Mouse (Mus musculus) spleen, adult 2 months (tissue): ENCODE data around the gene Kif13a. TPM values are rescaled to one million over a fixed set of nuclear protein-coding genes. Genes with fewer than 3 reads are reported as not detected.
A peak's percentile ranks its signal among the peaks of the same experiment; 100 is the strongest.

Experiments
- DNase-seq, 2 experiments: peaks; one replicate each; pipeline versions ENCODE4 v3.0.0 to v3.0.0-alpha.2; 2012 to 2021; ENCODE audit warnings: low spot score in 2 of 2, low read depth in 1 of 2
- H3K27ac ChIP-seq: fragments of 200-500 bp; 2 replicates; pipeline ENCODE4 v1.5.1; 2012; ENCODE audit warnings: low read length, inconsistent platforms; ENCODE audit not compliant: insufficient read depth
- H3K27me3 ChIP-seq: fragments of 200-500 bp; 2 replicates; pipeline ENCODE4 v1.6.1; 2012; ENCODE audit warnings: mild to moderate bottlenecking, moderate library complexity, low read length, inconsistent platforms; ENCODE audit not compliant: control insufficient read depth, insufficient read depth
- H3K36me3 ChIP-seq: fragments of 200-500 bp; 2 replicates; pipeline ENCODE4 v1.6.1; 2012; ENCODE audit warnings: mild to moderate bottlenecking, low read length, inconsistent platforms; ENCODE audit not compliant: control insufficient read depth, insufficient read depth
- H3K4me1 ChIP-seq: fragments of 200-500 bp; 2 replicates; pipeline ENCODE4 v1.6.1; 2011; ENCODE audit warnings: inconsistent platforms; ENCODE audit not compliant: control insufficient read depth, insufficient read depth, insufficient read length
- H3K4me3 ChIP-seq: fragments of 200-500 bp; 2 replicates; pipeline ENCODE4 v1.5.1; 2011; ENCODE audit warnings: mild to moderate bottlenecking, inconsistent platforms; ENCODE audit not compliant: insufficient read depth, insufficient read length; ENCODE audit errors: extremely low read depth
- CTCF ChIP-seq: fragments of 200-500 bp; IDR thresholded peaks from 2 replicates; pipeline ENCODE4 v1.5.1; 2011; ENCODE audit warnings: mild to moderate bottlenecking, inconsistent platforms; ENCODE audit not compliant: insufficient read depth, insufficient read length, insufficient replicate concordance; ENCODE audit errors: extremely low read depth
- POLR2A ChIP-seq: fragments of 200-500 bp; IDR thresholded peaks from 2 replicates; pipeline ENCODE4 v1.6.1; 2011; ENCODE audit warnings: low read depth, low read length, inconsistent platforms
- WGBS: fragments of 180-500 bp; shearing (Covaris S2); methylation state at CpG from one replicate; pipeline ENCODE4 v1.1.7; 2018; 5-methylcytosine and 5-hydroxymethylcytosine counted together
- polyA plus RNA-seq: library from polyadenylated mRNA; depleted of rRNA; stranded (reverse); fragments of >200 nt; gene quantifications from 2 replicates; pipeline ENCODE4 v1.2.3, GENCODE M21; 2012

The Kif13a gene
- polyA plus RNA-seq, 1 experiment, result 5.6 TPM

DNA sequence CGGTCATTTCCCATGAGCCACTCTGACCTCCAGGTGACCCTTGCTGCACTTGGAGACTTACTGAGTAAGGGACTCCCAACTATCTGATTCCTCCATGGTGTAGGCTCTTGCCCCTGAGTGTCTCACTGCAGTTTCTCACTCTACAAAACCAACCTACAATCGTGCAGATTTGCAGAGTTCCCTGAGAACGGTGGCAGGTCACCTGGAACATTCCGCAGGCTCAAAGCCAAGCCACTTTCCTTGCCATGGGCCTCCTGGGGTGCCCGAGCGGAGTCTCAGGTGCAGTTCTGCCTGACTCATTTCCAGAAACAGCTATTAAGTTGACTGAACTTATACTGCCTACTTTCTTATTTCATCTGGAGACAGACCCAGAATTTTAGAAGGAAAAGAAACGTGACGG is 141.2 kb downstream of the Kif13a start:
- Histone ChIP-seq H3K4me3 (no peak overlapping the region), H3K36me3 (no peaks in the 10 kb centered on the region; the same call in 1 of the 2 replicates), H3K27me3 (no peaks in the 10 kb centered on the region), H3K4me1 (no peaks in the 10 kb centered on the region), H3K27ac (no peak overlapping the region)
- 92% methylated on average over 8 of the region's 8 CpGs for WGBS
- no peak for DNase-seq
- TF ChIP-seq CTCF (no peak), POLR2A (no peak)

DNA sequence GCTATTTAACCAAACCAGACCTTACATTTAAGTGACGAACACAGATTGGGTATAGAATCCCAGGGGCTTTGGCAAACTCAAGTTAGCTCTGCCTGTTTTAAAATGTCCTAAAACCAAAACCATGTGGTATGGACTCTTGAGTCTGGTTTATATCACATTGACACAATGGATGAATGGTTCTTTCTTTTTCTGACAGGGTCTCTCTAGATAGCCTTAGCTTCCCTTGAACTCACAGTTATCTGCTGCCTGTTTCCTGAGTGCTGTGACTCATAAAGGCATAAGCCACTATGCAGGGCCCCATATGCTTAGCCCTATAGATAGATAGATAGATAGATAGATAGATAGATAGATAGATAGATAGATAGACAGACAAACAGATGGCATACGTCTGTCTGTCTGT is 142.8 kb downstream of the Kif13a start:
- Histone ChIP-seq H3K27me3 (no peaks in the 10 kb centered on the region), H3K4me1 (no peaks in the 10 kb centered on the region), H3K36me3 (no peaks in the 10 kb centered on the region; the same call in 1 of the 2 replicates), H3K27ac (no peak overlapping the region), H3K4me3 (no peak overlapping the region)
- no peak for TF ChIP-seq CTCF
- TF ChIP-seq POLR2A, result no peak
- WGBS, result 83% methylated on average over 2 of the region's 2 CpGs
- DNase-seq, result no peak

DNA sequence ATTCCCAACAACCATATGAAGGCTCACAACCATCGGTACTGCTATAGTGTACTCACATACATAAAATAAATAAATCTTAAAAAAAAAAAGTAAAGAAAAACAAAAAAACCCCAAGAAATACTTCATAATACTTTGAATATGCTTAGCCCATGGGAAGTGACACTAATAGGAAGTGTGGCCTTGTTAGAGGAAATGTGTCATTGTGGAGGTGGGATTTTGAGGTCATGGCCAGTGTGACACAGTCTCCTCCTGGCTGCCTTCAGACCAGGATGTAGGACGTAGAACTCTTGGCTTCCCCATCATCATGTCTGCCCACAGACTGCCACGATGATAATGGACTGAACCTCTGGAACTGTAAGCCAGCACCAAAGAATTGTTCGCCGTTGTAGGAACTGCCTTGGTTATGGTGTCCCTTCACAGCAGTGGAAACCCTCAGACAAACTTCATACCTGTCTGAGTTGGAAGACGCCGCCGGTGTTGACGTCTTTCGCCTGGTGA is 143.6 kb downstream of the Kif13a start:
- H3K36me3 ChIP-seq, result no peaks in the 10 kb centered on the region; the same call in 1 of the 2 replicates
- no peak overlapping the region for H3K27ac ChIP-seq
- no peak overlapping the region for H3K4me3 ChIP-seq
- H3K4me1 ChIP-seq, result no peaks in the 10 kb centered on the region
- TF ChIP-seq POLR2A, result no peak
- TF ChIP-seq CTCF, result no peak
- WGBS, result 94% methylated on average over 10 of the region's 10 CpGs
- no peak for DNase-seq
- H3K27me3 ChIP-seq, result no peaks in the 10 kb centered on the region

DNA sequence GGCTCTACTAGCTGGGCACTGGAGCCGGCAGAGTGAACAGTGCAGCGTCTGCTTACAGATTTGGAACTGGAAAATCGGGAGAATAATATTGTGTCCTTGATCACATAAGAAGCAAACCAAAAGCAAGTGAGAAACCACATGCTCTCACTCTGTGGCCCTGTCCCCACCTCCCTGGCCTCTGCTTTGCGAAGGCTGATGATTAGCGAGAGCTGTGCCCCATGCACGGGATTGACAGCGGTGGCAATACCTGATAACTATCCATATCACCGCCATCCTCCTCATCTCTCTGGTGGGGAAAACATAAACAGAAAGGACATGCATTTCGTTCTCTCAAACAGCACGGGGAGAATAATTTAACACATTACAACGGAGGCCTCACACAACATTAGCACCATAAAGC is 149.3 kb downstream of the Kif13a start:
- Histone ChIP-seq H3K36me3 (no peaks in the 10 kb centered on the region), H3K27ac (0 out of 2 replicates have a peak overlapping the region, but pooled peaks have one; percentile 0), H3K4me3 (no peak overlapping the region), H3K27me3 (no peaks in the 10 kb centered on the region), H3K4me1 (no peaks in the 10 kb centered on the region)
- 83% methylated on average over 11 of the region's 11 CpGs for WGBS
- DNase-seq, result no peak
- TF ChIP-seq POLR2A (no peak), CTCF (no peak)

DNA sequence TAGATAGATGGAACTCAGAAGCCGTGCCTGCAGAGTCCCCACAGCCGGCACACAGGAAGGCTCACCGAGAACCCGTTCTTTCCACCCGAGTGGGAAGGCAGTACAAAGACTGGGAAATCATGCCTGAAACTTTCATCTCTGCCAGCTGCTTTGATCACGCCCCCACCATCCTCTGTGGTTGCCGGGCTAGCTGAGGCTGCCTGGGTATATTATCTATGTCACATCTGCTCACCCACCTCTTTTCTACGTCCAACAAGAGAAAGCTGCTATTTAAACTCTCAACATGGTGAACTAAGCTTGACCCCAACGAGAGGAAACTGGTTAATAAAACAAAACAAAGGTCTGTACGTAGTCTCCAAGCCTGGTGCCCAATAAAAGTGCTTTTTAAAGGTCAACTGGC is 149.8 kb downstream of the Kif13a start:
- Histone ChIP-seq H3K27ac (0 out of 2 replicates have a peak overlapping the region, but pooled peaks have one; percentile 0), H3K4me1 (no peaks in the 10 kb centered on the region), H3K27me3 (no peaks in the 10 kb centered on the region), H3K4me3 (no peak overlapping the region), H3K36me3 (no peaks in the 10 kb centered on the region)
- no peak for TF ChIP-seq POLR2A
- no peak for TF ChIP-seq CTCF
- WGBS, result 57% methylated on average over 10 of the region's 10 CpGs
- DNase-seq, result peak; percentile 22 to 25

DNA sequence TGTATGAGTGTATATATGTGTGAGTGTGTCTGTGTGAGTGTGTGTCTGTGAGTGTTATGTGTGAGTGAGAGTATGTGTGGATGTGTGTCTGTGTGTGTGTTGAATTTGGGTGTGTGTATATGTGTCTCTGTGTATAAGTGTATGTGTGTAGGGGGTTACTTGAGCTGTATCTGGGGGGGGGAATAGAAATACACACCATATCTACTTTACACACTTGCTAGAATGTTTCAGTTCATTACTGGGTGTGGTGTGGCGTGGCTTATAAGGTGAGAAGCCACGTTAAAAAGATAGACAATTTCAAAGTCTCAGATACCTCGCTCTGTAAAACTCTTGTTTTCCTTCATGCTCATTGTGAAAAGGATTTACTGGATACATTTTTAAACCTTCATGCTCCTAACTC is 152.2 kb downstream of the Kif13a start:
- no peak overlapping the region for H3K27ac ChIP-seq
- no peaks in the 10 kb centered on the region for H3K36me3 ChIP-seq
- no peak overlapping the region for H3K4me3 ChIP-seq
- no peaks in the 10 kb centered on the region for H3K27me3 ChIP-seq
- no peak for TF ChIP-seq POLR2A
- TF ChIP-seq CTCF, result no peak
- DNase-seq, result no peak
- no peaks in the 10 kb centered on the region for H3K4me1 ChIP-seq
- 77% methylated on average over 3 of the region's 3 CpGs for WGBS

DNA sequence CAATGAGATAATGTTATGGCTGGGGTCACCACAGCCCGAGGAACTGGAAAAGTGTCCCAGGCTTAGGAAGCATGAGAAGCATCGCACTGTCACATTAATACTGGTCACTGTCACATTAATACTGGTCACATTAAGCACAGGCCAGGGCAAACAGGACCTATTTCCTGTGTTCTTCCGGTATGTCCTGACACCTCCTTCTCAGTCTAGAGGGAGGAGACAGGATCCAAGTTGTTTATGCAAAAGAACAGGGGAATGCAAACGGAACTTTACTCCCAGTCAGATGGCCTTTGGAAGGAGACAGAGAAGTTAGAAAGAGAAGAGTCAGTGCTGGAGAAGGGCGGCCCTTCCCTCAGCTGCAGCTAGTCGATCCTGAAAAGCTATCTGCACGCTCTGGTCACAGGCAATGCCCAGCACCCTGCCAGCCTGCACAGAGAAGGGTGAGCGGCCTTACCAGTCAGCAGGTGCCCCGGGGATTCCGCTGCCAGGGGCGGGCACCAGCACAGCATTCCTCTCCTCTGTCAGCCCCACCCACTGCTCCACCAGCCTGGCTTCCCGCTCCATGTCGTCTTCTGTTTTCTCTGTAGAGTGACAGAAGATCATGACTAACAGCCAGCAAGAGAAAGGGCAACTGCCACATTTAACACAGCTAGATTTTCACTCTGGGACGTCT is 152.9 kb downstream of the Kif13a start:
- 86% methylated on average over 14 of the region's 14 CpGs for WGBS
- H3K27ac ChIP-seq, result no peak overlapping the region
- DNase-seq, result no peak

More for the DNA sequence above, 152.9 kb downstream of the Kif13a start:
- H3K36me3 ChIP-seq, result no peaks in the 10 kb centered on the region
- H3K27me3 ChIP-seq, result no peaks in the 10 kb centered on the region
- H3K4me1 ChIP-seq, result no peaks in the 10 kb centered on the region
- H3K4me3 ChIP-seq, result no peak overlapping the region
- TF ChIP-seq CTCF, result no peak
- no peak for TF ChIP-seq POLR2A
